Mouse (Mus musculus) olfactory bulb, adult 2 months (tissue): ENCODE data around the gene Plpp1. TPM values are rescaled to one million over a fixed set of nuclear protein-coding genes. Genes with fewer than 3 reads are reported as not detected.

Experiments used
- H3K27ac ChIP-seq: fragments of 200-500 bp; 2 replicates; pipeline ENCODE4 v1.5.1; 2012; ENCODE audit warnings: low read depth, low read length; ENCODE audit not compliant: insufficient read depth
- H3K4me1 ChIP-seq: fragments of 200-500 bp; 2 replicates; pipeline ENCODE4 v1.6.1; 2012; ENCODE audit warnings: low read length; ENCODE audit not compliant: control insufficient read depth, insufficient read depth
- H3K4me3 ChIP-seq: fragments of 200-500 bp; 2 replicates; pipeline ENCODE4 v1.5.1; 2012; ENCODE audit warnings: mild to moderate bottlenecking, low read depth, low read length, moderate library complexity; ENCODE audit not compliant: insufficient read depth
- CTCF ChIP-seq: fragments of 200-500 bp; IDR thresholded peaks from 2 replicates; pipeline ENCODE4 v1.5.1; 2012; ENCODE audit warnings: low read depth, mild to moderate bottlenecking, low read length, moderate library complexity; ENCODE audit not compliant: insufficient read depth
- POLR2A ChIP-seq: fragments of 200-500 bp; IDR thresholded peaks from 2 replicates; pipeline ENCODE4 v1.6.1; 2012; ENCODE audit warnings: mild to moderate bottlenecking, low read depth, low read length, moderate library complexity; ENCODE audit not compliant: insufficient read depth
- WGBS: fragments of 180-500 bp; shearing (Covaris S2); methylation state at CpG from one replicate; pipeline ENCODE4 v1.1.7; 2018; 5-methylcytosine and 5-hydroxymethylcytosine counted together
- polyA plus RNA-seq: library from polyadenylated mRNA; stranded (reverse); fragments of >200 nt; gene quantifications from 2 replicates; pipeline ENCODE4 v1.2.4, GENCODE M21; 2012; ENCODE audit warnings: low replicate concordance; ENCODE audit not compliant: missing spikeins, insufficient read depth, insufficient read length

Gene Plpp1
- polyA plus RNA-seq, 1 experiment, result not detected

GRCm38 (mm10) chr13:112759777-112760537, 40.6 kb upstream of the Plpp1 start:
- TF ChIP-seq CTCF (no peak), POLR2A (no peak)
- no peak overlapping the region for H3K4me3 ChIP-seq
- no peak overlapping the region for H3K27ac ChIP-seq
- H3K4me1 ChIP-seq, result peaks cover 8% of the 10 kb centered on the region
- 47% methylated on average over 15 of the region's 15 CpGs for WGBS

DNA sequence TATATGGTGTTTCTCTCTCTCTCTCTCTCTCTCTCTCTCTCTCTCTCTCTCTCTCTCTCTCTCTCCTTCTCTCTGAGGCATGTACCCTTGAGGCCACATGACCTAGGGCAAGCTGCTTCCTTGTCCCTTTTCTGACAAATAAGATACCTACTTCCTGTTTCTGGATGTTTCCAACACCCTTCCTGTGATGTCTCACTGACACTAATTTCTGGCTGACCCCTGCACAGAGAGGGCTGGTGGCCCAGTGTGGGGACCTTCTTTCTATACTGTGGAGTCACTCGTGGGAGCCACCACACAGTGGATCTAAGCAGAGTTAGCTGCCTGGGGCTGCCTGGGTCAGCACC, 40.1 kb upstream of the Plpp1 start:
- H3K4me3 ChIP-seq, result no peak overlapping the region
- TF ChIP-seq POLR2A, result no peak
- no peak for TF ChIP-seq CTCF
- WGBS, result 62% methylated on average over 1 of the region's 1 CpGs

GRCm38 (mm10) chr13:112761787-112762186, 38.8 kb upstream of the Plpp1 start:
- WGBS, result 74% methylated on average over 1 of the region's 1 CpGs
- no peak overlapping the region for H3K27ac ChIP-seq
- no peak for TF ChIP-seq POLR2A
- no peak for TF ChIP-seq CTCF
- no peaks in the 10 kb centered on the region for H3K4me1 ChIP-seq
- H3K4me3 ChIP-seq, result no peak overlapping the region

More for the DNA sequence above, 40.1 kb upstream of the Plpp1 start:
- peaks cover 4% of the 10 kb centered on the region; the same call in 1 of the 2 replicates for H3K4me1 ChIP-seq
- H3K27ac ChIP-seq, result no peak overlapping the region

GRCm38 (mm10) chr13:112762548-112762947, 38.0 kb upstream of the Plpp1 start:
- TF ChIP-seq CTCF, result no peak
- no peak for TF ChIP-seq POLR2A
- no peak overlapping the region for H3K4me3 ChIP-seq
- H3K27ac ChIP-seq, result no peak overlapping the region
- H3K4me1 ChIP-seq, result no peaks in the 10 kb centered on the region
- WGBS, result 81% methylated on average over 4 of the region's 4 CpGs

DNA sequence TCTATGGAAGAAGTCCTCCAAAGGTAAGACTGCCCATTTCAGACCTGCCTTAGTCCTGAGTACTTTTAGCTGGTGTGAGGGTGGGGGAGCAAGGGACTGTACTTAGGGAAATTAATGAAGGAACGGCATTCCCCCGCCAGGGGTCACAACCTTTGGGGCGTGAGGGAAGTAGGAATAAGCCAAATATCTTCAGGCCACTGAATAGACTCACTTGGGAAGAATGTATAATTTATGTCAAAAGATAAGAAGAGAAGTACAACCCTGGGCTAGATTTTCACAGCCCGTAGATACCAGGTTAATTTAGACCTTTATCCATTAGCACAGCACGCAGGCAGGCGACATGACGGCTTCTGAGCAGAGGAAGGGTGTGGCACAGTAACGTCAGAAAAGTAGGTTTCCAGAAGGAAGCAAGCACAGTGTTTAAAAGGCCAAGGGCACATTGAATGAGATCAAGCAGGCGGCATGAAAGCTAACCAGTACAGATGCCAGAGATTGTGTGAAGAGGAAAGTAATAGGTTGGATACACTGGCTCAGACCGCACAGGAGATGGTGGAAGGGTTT, 37.0 kb upstream of the Plpp1 start:
- WGBS, result 86% methylated on average over 10 of the region's 10 CpGs

DNA sequence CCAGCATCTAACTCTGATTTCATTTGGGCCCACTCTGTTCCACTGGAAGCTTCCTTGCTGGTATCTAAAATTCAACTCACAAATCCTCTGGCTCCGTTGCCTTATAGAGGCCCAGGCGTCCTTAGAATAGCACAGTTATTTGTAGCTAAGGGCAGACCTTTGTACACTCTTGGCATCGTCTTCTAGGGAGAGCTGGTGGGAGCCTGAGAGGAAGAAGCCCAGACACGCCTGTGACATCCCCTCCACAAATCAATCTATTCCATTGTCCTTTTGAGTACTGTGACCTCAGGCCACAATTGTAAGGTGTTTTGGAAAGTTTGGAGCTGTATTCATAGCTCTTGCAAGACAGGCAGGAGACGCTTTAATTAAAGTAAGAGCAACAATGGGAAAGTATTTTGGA, 36.0 kb upstream of the Plpp1 start:
- no peak for TF ChIP-seq POLR2A
- no peak for TF ChIP-seq CTCF
- Histone ChIP-seq H3K27ac (no peak overlapping the region), H3K4me3 (no peak overlapping the region), H3K4me1 (no peaks in the 10 kb centered on the region)
- 66% methylated on average over 5 of the region's 5 CpGs for WGBS

More for the DNA sequence above, 37.0 kb upstream of the Plpp1 start:
- no peak for TF ChIP-seq POLR2A
- TF ChIP-seq CTCF, result no peak
- Histone ChIP-seq H3K4me3 (no peak overlapping the region), H3K4me1 (no peaks in the 10 kb centered on the region), H3K27ac (no peak overlapping the region)

GRCm38 (mm10) chr13:112765654-112766053, 34.9 kb upstream of the Plpp1 start:
- 90% methylated on average over 3 of the region's 3 CpGs for WGBS
- no peak for TF ChIP-seq POLR2A
- Histone ChIP-seq H3K27ac (no peak overlapping the region), H3K4me1 (no peaks in the 10 kb centered on the region), H3K4me3 (no peak overlapping the region)

- WGBS, result 31% methylated on average over 11 of the region's 11 CpGs
- Histone ChIP-seq H3K4me1 (no peaks in the 10 kb centered on the region), H3K4me3 (no peak overlapping the region), H3K27ac (no peak overlapping the region)
- TF ChIP-seq POLR2A (no peak), CTCF (no peak)
Measured at GRCm38 (mm10) chr13:112770528-112771328, 29.9 kb upstream of the Plpp1 start.
